Mouse (Mus musculus): ENCODE measurements around the gene Serf2.

The Serf2 gene

GRCm38 (mm10) chr2:121507173-121507950 is 58.4 kb downstream of the Serf2 start:
- no peak for DNase-seq

Data from cerebellum, adult 9-11 months (tissue).